Comparison of ENCODE assay signal across 14 mouse cellular contexts in the genomic region with DNA sequence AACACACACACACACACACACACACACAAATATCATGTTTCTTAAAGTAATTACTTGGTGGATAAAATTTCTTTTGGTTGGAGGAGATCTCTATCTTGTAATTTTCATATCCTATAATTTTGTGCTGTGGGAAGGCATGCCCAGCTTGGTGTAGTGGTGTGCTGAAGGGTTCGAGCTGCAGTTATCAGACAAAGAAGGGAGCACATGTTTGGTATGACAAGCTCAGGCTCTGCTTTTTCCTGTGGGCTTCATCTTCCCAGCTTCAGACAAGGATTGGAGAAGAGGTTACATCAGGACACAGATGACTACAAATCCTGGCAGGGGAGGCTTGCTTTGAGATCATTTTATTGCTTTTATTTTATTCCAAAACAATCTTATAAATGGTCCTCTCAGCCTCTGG.
"Had no signal": no experiment of that assay in that cellular context is flagged by ENCODE, and none has a peak within 500 bp of the region (broad histone marks: within the 10 kb centered on the region; RNA-seq: fewer than 3 reads in every experiment).

No protein-coding gene starts in this region.

- ATAC-seq: liver, postnatal 0 days; midbrain, embryonic 15.5 days had no signal

- H3K9me3 ChIP-seq: limb, embryonic 12.5 days; liver, embryonic 13.5 days; megakaryocyte, embryonic 14.5 days; midbrain, embryonic 15.5 days; neural tube, embryonic 12.5 days had no signal

- H3K4me1 ChIP-seq: limb, embryonic 12.5 days; liver, embryonic 13.5 days; midbrain, embryonic 15.5 days; neural tube, embryonic 12.5 days had no signal

- H3K4me3 ChIP-seq: layer of hippocampus, adult 2 months; limb, embryonic 12.5 days; liver, embryonic 13.5 days; megakaryocyte, embryonic 14.5 days; midbrain, embryonic 15.5 days; neural tube, embryonic 12.5 days had no signal

- H3K4me2 ChIP-seq: limb, embryonic 12.5 days; liver, embryonic 13.5 days; midbrain, embryonic 11.5 days; midbrain, embryonic 15.5 days; neural tube, embryonic 12.5 days had no signal

- H3K27me3 ChIP-seq: limb, embryonic 12.5 days; liver, embryonic 13.5 days; megakaryocyte, embryonic 14.5 days; midbrain, embryonic 15.5 days; neural tube, embryonic 12.5 days had no signal

- H3K9ac ChIP-seq: limb, embryonic 12.5 days; liver, embryonic 13.5 days; liver, postnatal 0 days; midbrain, embryonic 15.5 days; neural tube, embryonic 12.5 days had no signal

- H3K27ac ChIP-seq: layer of hippocampus, adult 2 months; limb, embryonic 12.5 days; liver, embryonic 13.5 days; macrophage; midbrain, embryonic 15.5 days; neural tube, embryonic 12.5 days had no signal

- DNase-seq: kidney, postnatal 4 days; liver; liver, embryonic 13.5 days; liver, postnatal 0 days; spleen, adult 18-20 months; thymus, adult 18-20 months; thymus, postnatal 14 days had no signal

- H3K36me3 ChIP-seq: limb, embryonic 12.5 days; liver, embryonic 13.5 days; midbrain, embryonic 15.5 days; neural tube, embryonic 12.5 days had no signal
